Mouse (Mus musculus) thymus, adult 2 months (tissue): Measurements from ENCODE around the gene Olfr1246. TPM values are rescaled to one million over a fixed set of nuclear protein-coding genes. Genes with fewer than 3 reads are reported as not detected.

Source experiments
- DNase-seq: peaks from one replicate; pipeline ENCODE4 v3.0.0; 2021
- H3K27ac ChIP-seq: fragments of 200-500 bp; 2 replicates; pipeline ENCODE4 v1.5.1; 2012; ENCODE audit warnings: low read length, control low read depth; ENCODE audit not compliant: control insufficient read depth, insufficient read depth
- H3K27me3 ChIP-seq: fragments of 200-500 bp; 2 replicates; pipeline ENCODE4 v1.6.1; 2012; ENCODE audit warnings: mild to moderate bottlenecking, low read length, moderate library complexity, mixed read lengths; ENCODE audit not compliant: control insufficient read depth, insufficient read depth
- H3K36me3 ChIP-seq: fragments of 200-500 bp; 2 replicates; pipeline ENCODE4 v1.6.1; 2012; ENCODE audit warnings: mild to moderate bottlenecking, low read length, moderate library complexity; ENCODE audit not compliant: control insufficient read depth, insufficient read depth
- H3K4me1 ChIP-seq: fragments of 200-500 bp; replicated peaks from 2 replicates; pipeline ENCODE4 v1.6.1; 2012; ENCODE audit warnings: low read length; ENCODE audit not compliant: control insufficient read depth, insufficient read depth
- H3K4me3 ChIP-seq: fragments of 200-500 bp; 2 replicates; pipeline ENCODE4 v1.5.1; 2012; ENCODE audit warnings: mild to moderate bottlenecking, low read length, control low read depth, moderate library complexity; ENCODE audit not compliant: control insufficient read depth, insufficient read depth
- CTCF ChIP-seq: fragments of 200-500 bp; IDR thresholded peaks from 2 replicates; pipeline ENCODE4 v1.5.1; 2012; ENCODE audit warnings: mild to moderate bottlenecking, control low read depth, low read length, moderate library complexity, borderline replicate concordance; ENCODE audit not compliant: control insufficient read depth, poor library complexity, insufficient read depth; ENCODE audit errors: extremely low read depth
- POLR2A ChIP-seq: fragments of 200-500 bp; IDR thresholded peaks from 2 replicates; pipeline ENCODE4 v1.6.1; 2012; ENCODE audit warnings: mild to moderate bottlenecking, low read length, control low read depth, moderate library complexity; ENCODE audit not compliant: control insufficient read depth, poor library complexity, insufficient read depth; ENCODE audit errors: extremely low read depth
- WGBS: fragments of 180-500 bp; shearing (Covaris S2); methylation state at CpG from one replicate; pipeline ENCODE4 v1.1.7; 2018; 5-methylcytosine and 5-hydroxymethylcytosine counted together
- polyA plus RNA-seq: library from polyadenylated mRNA; depleted of rRNA; stranded (reverse); fragments of >200 nt; gene quantifications from 2 replicates; pipeline ENCODE4 v1.2.3, GENCODE M21; 2012; rRNA removed

Olfr1246 gene
- polyA plus RNA-seq, 1 experiment, result not detected

GRCm38 (mm10) chr2:89539923-89540322, 53.0 kb downstream of the Olfr1246 start:
- no peaks in the 10 kb centered on the region for H3K36me3 ChIP-seq
- no peaks in the 10 kb centered on the region for H3K27me3 ChIP-seq
- H3K27ac ChIP-seq, result no peak overlapping the region
- WGBS, result 60% methylated on average over 1 of the region's 1 CpGs
- TF ChIP-seq POLR2A (no peak), CTCF (no peak)
- no peaks in the 10 kb centered on the region for H3K4me1 ChIP-seq
- no peak for DNase-seq
- H3K4me3 ChIP-seq, result no peak overlapping the region

Other genes with a start within 250 kb of the Olfr1246 start
- gene Olfr1234, start 228.3 kb downstream of the Olfr1246 start, polyA plus RNA-seq, result not detected in 2 replicates
- gene Olfr1238, start 183.5 kb downstream of the Olfr1246 start, polyA plus RNA-seq, result not detected in 2 replicates
- gene Olfr1239, start 172.8 kb downstream of the Olfr1246 start, polyA plus RNA-seq, result not detected in 2 replicates
- not detected in 2 replicates for gene Olfr1240, start 150.2 kb downstream of the Olfr1246 start, polyA plus RNA-seq
- gene Olfr1241, start 106.0 kb downstream of the Olfr1246 start, polyA plus RNA-seq, result not detected in 2 replicates
- not detected in 2 replicates for gene Olfr1242, start 94.8 kb downstream of the Olfr1246 start, polyA plus RNA-seq
- not detected in 2 replicates for gene Olfr1243, start 61.7 kb downstream of the Olfr1246 start, polyA plus RNA-seq
- not detected in 2 replicates for gene Olfr1245, start 14.7 kb downstream of the Olfr1246 start, polyA plus RNA-seq
- not detected in 2 replicates for gene Olfr1247, start 21.0 kb upstream of the Olfr1246 start, polyA plus RNA-seq
- not detected in 2 replicates for gene Olfr1248, start 25.1 kb upstream of the Olfr1246 start, polyA plus RNA-seq
- not detected in 2 replicates for gene Olfr1249, start 41.8 kb upstream of the Olfr1246 start, polyA plus RNA-seq
- gene Olfr1250, start 68.3 kb upstream of the Olfr1246 start, polyA plus RNA-seq, result not detected in 2 replicates
- gene Olfr1251, start 78.8 kb upstream of the Olfr1246 start, polyA plus RNA-seq, result not detected in 2 replicates
- not detected in 2 replicates for gene Olfr1252, start 131.9 kb upstream of the Olfr1246 start, polyA plus RNA-seq
- gene Olfr1253, start 163.9 kb upstream of the Olfr1246 start, polyA plus RNA-seq, result not detected in 2 replicates
- not detected in 2 replicates for gene Olfr1254, start 200.5 kb upstream of the Olfr1246 start, polyA plus RNA-seq
- gene Olfr1255, start 218.9 kb upstream of the Olfr1246 start, polyA plus RNA-seq, result not detected in 2 replicates
- gene Olfr1256, start 248.4 kb upstream of the Olfr1246 start, polyA plus RNA-seq, result not detected in 2 replicates